Mouse (Mus musculus): Measurements from ENCODE around the gene Wnk2.
A peak's percentile ranks its signal among the peaks of the same experiment; 100 is the strongest.

The Wnk2 gene

GRCm38 (mm10) chr13:49028757-49029539, 118.9 kb downstream of the Wnk2 start:
- no peak for DNase-seq

GRCm38 (mm10) chr13:49027057-49027456, 120.8 kb downstream of the Wnk2 start:
- DNase-seq: no peak

GRCm38 (mm10) chr13:49025521-49025920, 122.3 kb downstream of the Wnk2 start:
- DNase-seq: no peak

- DNase-seq: no peak
These were observed 123.1 kb downstream of the Wnk2 start for GRCm38 (mm10) chr13:49024763-49025162.

- no peak for DNase-seq
These were observed 126.1 kb downstream of the Wnk2 start for GRCm38 (mm10) chr13:49021693-49022092.

GRCm38 (mm10) chr13:49020152-49020551, 127.7 kb downstream of the Wnk2 start:
- no peak for DNase-seq

GRCm38 (mm10) chr13:49017375-49017774, 130.4 kb downstream of the Wnk2 start:
- DNase-seq: no peak

- DNase-seq: peak; percentile 90
These were observed 131.5 kb downstream of the Wnk2 start for GRCm38 (mm10) chr13:49016311-49016761.

- peak; percentile 41 for DNase-seq
These were observed 132.2 kb downstream of the Wnk2 start for GRCm38 (mm10) chr13:49015366-49016306.

GRCm38 (mm10) chr13:49013206-49013794, 134.5 kb downstream of the Wnk2 start:
- no peak for DNase-seq

- peak; percentile 86 for DNase-seq
These were observed 146.1 kb downstream of the Wnk2 start for GRCm38 (mm10) chr13:49001691-49002090.

GRCm38 (mm10) chr13:48998591-48998990, 149.2 kb downstream of the Wnk2 start:
- DNase-seq: peak; percentile 64

- no peak for DNase-seq
These were observed 151.1 kb downstream of the Wnk2 start for GRCm38 (mm10) chr13:48996731-48997130.

- DNase-seq: no peak
These were observed 152.9 kb downstream of the Wnk2 start for GRCm38 (mm10) chr13:48994903-48995302.

- DNase-seq: no peak
These were observed 154.9 kb downstream of the Wnk2 start for GRCm38 (mm10) chr13:48992914-48993313.

GRCm38 (mm10) chr13:48990138-48990537, 157.7 kb downstream of the Wnk2 start:
- DNase-seq: no peak

Data from cerebellum, adult 11 months (tissue).